Mouse (Mus musculus) thymus, adult 2 months (tissue): ENCODE data around the gene Adprm.

Experiments
- CTCF ChIP-seq: fragments of 200-500 bp; IDR thresholded peaks from 2 replicates; pipeline ENCODE4 v1.5.1; 2012; ENCODE audit warnings: mild to moderate bottlenecking, control low read depth, low read length, moderate library complexity, borderline replicate concordance; ENCODE audit not compliant: control insufficient read depth, poor library complexity, insufficient read depth; ENCODE audit errors: extremely low read depth
- POLR2A ChIP-seq: fragments of 200-500 bp; IDR thresholded peaks from 2 replicates; pipeline ENCODE4 v1.6.1; 2012; ENCODE audit warnings: mild to moderate bottlenecking, low read length, control low read depth, moderate library complexity; ENCODE audit not compliant: control insufficient read depth, poor library complexity, insufficient read depth; ENCODE audit errors: extremely low read depth

GRCm38 (mm10) chr11:67097709-67098108, 45.3 kb upstream of the Adprm start:
- TF ChIP-seq CTCF (no peak), POLR2A (no peak)
